Comparison of ENCODE assay signal across 8 mouse cellular contexts in genomic region chr3:81782921-81783541, GRCm38 (mm10).
DNase-seq lines count a peak whose midpoint lies in the region; ATAC-seq lines count a peak whose summit lies in the region.

No protein-coding gene starts in this region.

- no peaks in the 10 kb centered on the region for H3K27me3 ChIP-seq in forebrain, embryonic 15.5 days
- no peaks in the 10 kb centered on the region for H3K27me3 ChIP-seq in limb, embryonic 11.5 days (ENCODE audit: control insufficient read depth, insufficient read depth, low read length)
- no peaks in the 10 kb centered on the region for H3K27me3 ChIP-seq in midbrain, embryonic 16.5 days (ENCODE audit: control insufficient read depth, insufficient read depth, low read depth, low read length)
- no peaks in the 10 kb centered on the region for H3K27me3 ChIP-seq in stomach, embryonic 16.5 days (ENCODE audit: control insufficient read depth, insufficient read depth, low read length)

- H3K4me1 ChIP-seq in forebrain, embryonic 15.5 days: peaks cover 6% of the 10 kb centered on the region
- peaks cover 7% of the 10 kb centered on the region; the same call in 1 of the 2 replicates for H3K4me1 ChIP-seq in limb, embryonic 11.5 days (ENCODE audit: control insufficient read depth, insufficient read depth, low read length)
- peaks cover 5% of the 10 kb centered on the region for H3K4me1 ChIP-seq in midbrain, embryonic 16.5 days (ENCODE audit: control insufficient read depth, insufficient read depth, low read length)
- H3K4me1 ChIP-seq in stomach, embryonic 16.5 days (ENCODE audit: control insufficient read depth, insufficient read depth, low read length): 0 out of 2 replicates have a peak, but pooled peaks cover 4% of the 10 kb centered on the region

- no peaks in the 10 kb centered on the region for H3K36me3 ChIP-seq in forebrain, embryonic 15.5 days
- H3K36me3 ChIP-seq in limb, embryonic 11.5 days (ENCODE audit: control insufficient read depth, insufficient read depth, low read length): no peaks in the 10 kb centered on the region
- no peaks in the 10 kb centered on the region for H3K36me3 ChIP-seq in midbrain, embryonic 16.5 days (ENCODE audit: control insufficient read depth, insufficient read depth, low read length)
- no peaks in the 10 kb centered on the region for H3K36me3 ChIP-seq in stomach, embryonic 16.5 days (ENCODE audit: control insufficient read depth, insufficient read depth, low read length)

- H3K4me2 ChIP-seq in forebrain, embryonic 15.5 days (replicated peaks): peak overlapping the region; percentile 27
- H3K4me2 ChIP-seq in limb, embryonic 11.5 days (ENCODE audit: low read depth, severe bottlenecking): peak overlapping the region; percentile 41
- H3K4me2 ChIP-seq in midbrain, embryonic 16.5 days (ENCODE audit: low read length): peak overlapping the region; percentile 49
- peak overlapping the region; percentile 56 for H3K4me2 ChIP-seq in stomach, embryonic 16.5 days (ENCODE audit: low read depth, low read length)

- H3K4me3 ChIP-seq in forebrain, embryonic 15.5 days: peak overlapping the region; percentile 18; the same call in 1 of the 2 replicates
- peak overlapping the region; percentile 12; the same call in 1 of the 2 replicates for H3K4me3 ChIP-seq in limb, embryonic 11.5 days (ENCODE audit: low read depth, low read length)
- peak overlapping the region; percentile 13; the same call in 1 of the 2 replicates for H3K4me3 ChIP-seq in midbrain, embryonic 16.5 days (ENCODE audit: low read depth, low read length)
- peak overlapping the region; percentile 39 for H3K4me3 ChIP-seq in stomach, embryonic 16.5 days (replicated peaks; ENCODE audit: low read length)

- H3K9ac ChIP-seq in forebrain, embryonic 15.5 days (replicated peaks): 0 out of 2 replicates have a peak overlapping the region, but pooled peaks have one; percentile 23
- H3K9ac ChIP-seq in limb, embryonic 11.5 days (ENCODE audit: low read length): peak overlapping the region; percentile 47
- peak overlapping the region; percentile 58; the same call in 1 of the 2 replicates for H3K9ac ChIP-seq in midbrain, embryonic 16.5 days (ENCODE audit: low read depth, low read length)
- H3K9ac ChIP-seq in stomach, embryonic 16.5 days (ENCODE audit: low read length): peak overlapping the region; percentile 67

- ATAC-seq in forebrain, embryonic 15.5 days (replicated peaks): peak; percentile 87
- ATAC-seq in limb, embryonic 11.5 days (ENCODE audit: insufficient number of reproducible peaks, low FRiP score, low TSS enrichment, low read depth): peak; percentile 84
- ATAC-seq in midbrain, embryonic 16.5 days: peak; percentile 80
- peak; percentile 33; the same call in 1 of the 2 replicates for ATAC-seq in stomach, embryonic 16.5 days (ENCODE audit: insufficient read depth, low FRiP score)

- H3K27ac ChIP-seq in forebrain, embryonic 15.5 days (replicated peaks): peak overlapping the region; percentile 54; the same call in 1 of the 2 replicates
- peak overlapping the region; percentile 73 for H3K27ac ChIP-seq in limb, embryonic 11.5 days (replicated peaks; ENCODE audit: low read depth, low read length)
- peak overlapping the region; percentile 69 for H3K27ac ChIP-seq in midbrain, embryonic 16.5 days (ENCODE audit: low read length)
- H3K27ac ChIP-seq in stomach, embryonic 16.5 days (ENCODE audit: low read length): no peak overlapping the region

- H3K9me3 ChIP-seq in forebrain, embryonic 15.5 days: no peaks in the 10 kb centered on the region
- no peaks in the 10 kb centered on the region for H3K9me3 ChIP-seq in limb, embryonic 11.5 days (ENCODE audit: control insufficient read depth, low read length)
- H3K9me3 ChIP-seq in midbrain, embryonic 16.5 days (replicated peaks; ENCODE audit: control insufficient read depth, low read length, poor library complexity, severe bottlenecking): no peaks in the 10 kb centered on the region
- H3K9me3 ChIP-seq in stomach, embryonic 16.5 days (replicated peaks; ENCODE audit: control insufficient read depth, low read length): no peaks in the 10 kb centered on the region

- 26% methylated on average over 15 of the region's 15 CpGs for WGBS in forebrain, embryonic 15.5 days
- 6% methylated on average over 15 of the region's 15 CpGs for WGBS in limb, embryonic 11.5 days
- WGBS in midbrain, embryonic 16.5 days: 30% methylated on average over 15 of the region's 15 CpGs
- WGBS in stomach, embryonic 16.5 days: 17% methylated on average over 15 of the region's 15 CpGs

- DNase-seq in layer of hippocampus, adult 11-12 months (ENCODE audit: low spot score): peak; percentile 46
- DNase-seq in layer of hippocampus, adult 9-10 months (ENCODE audit: low spot score): no peak
- peak; percentile 28 for DNase-seq in c-Kit-positive CD71-negative TER-119-negative erythroid progenitor cells, embryonic 14.5 days (ENCODE audit: low read depth)
- peak; percentile 69 for DNase-seq in hindlimb bud, embryonic 11.5 days (ENCODE audit: extremely low spot score, low read depth, low spot score)
- peak; percentile 67 for DNase-seq in limb, embryonic 11.5 days (ENCODE audit: low spot score)

Comparison
In these comparisons a context has a peak if more than half of its experiments do, and no peak if none do; other contexts are left out.
1. ATAC-seq: peak in every context shown above with its lines; median percentile 87 in forebrain, embryonic 15.5 days; 84 in limb, embryonic 11.5 days; 80 in midbrain, embryonic 16.5 days; 33 in stomach, embryonic 16.5 days.